Mouse (Mus musculus): ENCODE measurements around the gene Socs4.

Socs4 gene

GRCm38 (mm10) chr14:47335300-47335699, 58.6 kb downstream of the Socs4 start:
- in situ Hi-C loops (cut with MboI; ENCODE audit: low sequenced_read_pairs): no loop called here

GRCm38 (mm10) chr14:47340231-47340925, 63.6 kb downstream of the Socs4 start:
- in situ Hi-C loops (cut with MboI; ENCODE audit: low sequenced_read_pairs): no loop called here

- in situ Hi-C loops (cut with MboI; ENCODE audit: low sequenced_read_pairs): no loop called here
Observed at GRCm38 (mm10) chr14:47341811-47342291, 65.1 kb downstream of the Socs4 start.
